Mouse (Mus musculus) heart, embryonic 16.5 days (tissue): Measurements from ENCODE around the gene Pate1. TPM values are rescaled to one million over a fixed set of nuclear protein-coding genes. Genes with fewer than 3 reads are reported as not detected.

Experiments
- ATAC-seq: fragments of 200-750 bp; cut with Nextera tagmentation; replicated peaks from 2 replicates; pipeline ENCODE4 v1.8.0; 2017; ENCODE audit warnings: moderate number of reproducible peaks; ENCODE audit not compliant: insufficient read depth, low FRiP score; ENCODE audit errors: extremely low read depth
- H3K27ac ChIP-seq: fragments of 300-500 bp; sonication (generic); 2 replicates; pipeline ENCODE4 v1.5.1; 2014; ENCODE audit warnings: mild to moderate bottlenecking, low read length, control low read depth, moderate library complexity
- H3K27me3 ChIP-seq: fragments of 300-500 bp; sonication (generic); 2 replicates; pipeline ENCODE4 v1.6.1; 2014; ENCODE audit warnings: low read length, mixed read lengths; ENCODE audit not compliant: control insufficient read depth, insufficient read depth
- H3K36me3 ChIP-seq: fragments of 300-500 bp; sonication (generic); 2 replicates; pipeline ENCODE4 v1.6.1; 2014; ENCODE audit not compliant: control insufficient read depth, insufficient read depth
- H3K4me1 ChIP-seq: fragments of 300-500 bp; sonication (generic); 2 replicates; pipeline ENCODE4 v1.6.1; 2014; ENCODE audit warnings: low read length, mixed read lengths; ENCODE audit not compliant: control insufficient read depth, insufficient read depth
- H3K4me2 ChIP-seq: fragments of 300-500 bp; sonication (generic); 2 replicates; pipeline ENCODE4 v1.6.1; 2014; ENCODE audit warnings: low read depth, mild to moderate bottlenecking, control low read depth, low read length
- H3K4me3 ChIP-seq: fragments of 300-500 bp; sonication (generic); 2 replicates; pipeline ENCODE4 v1.5.1; 2014; ENCODE audit warnings: mild to moderate bottlenecking, control low read depth, low read length
- H3K9ac ChIP-seq: fragments of 300-500 bp; sonication (generic); 2 replicates; pipeline ENCODE4 v1.6.1; 2014; ENCODE audit warnings: low read length, control low read depth
- H3K9me3 ChIP-seq: fragments of 300-500 bp; sonication (generic); replicated peaks from 2 replicates; pipeline ENCODE4 v1.6.1; 2016; ENCODE audit warnings: low read length; ENCODE audit not compliant: control insufficient read depth
- WGBS: fragments of 180-500 bp; shearing (Covaris S2); extraction: QIAGEN DNeasy Blood & Tissue Kit; methylation state at CpG from one replicate; pipeline ENCODE4 v1.1.7; 2014; 5-methylcytosine and 5-hydroxymethylcytosine counted together
- polyA plus RNA-seq: library from polyadenylated mRNA; unstranded; fragments of >200 nt; fragmentation: Nextera tagmentation; extraction: Ambion mirVana; gene quantifications from 2 replicates; pipeline ENCODE4 v1.2.1, GENCODE M21; 2015

Pate1 gene
- not detected in 2 replicates for polyA plus RNA-seq

DNA sequence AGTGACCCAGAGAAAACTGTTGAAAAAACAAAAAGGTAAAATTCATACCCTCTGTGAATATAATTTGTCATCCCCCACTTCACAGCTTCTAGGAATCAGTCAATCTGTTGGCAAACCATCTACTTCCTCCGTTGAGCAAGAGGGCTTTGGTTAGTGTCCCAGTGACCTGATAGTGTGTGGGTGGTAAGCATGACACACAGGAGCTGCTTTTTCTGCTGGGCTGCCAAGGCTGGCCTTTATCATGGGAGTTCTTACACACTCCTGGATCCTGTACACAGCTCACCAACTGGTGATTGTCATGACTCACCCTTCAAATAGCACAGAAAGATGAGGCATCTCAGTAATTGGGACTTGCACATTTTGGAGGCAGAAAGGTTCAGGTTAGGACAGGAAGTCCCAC is at the start of gene Pate1:
TSS of gene Pate1 (minus strand) at position 378 of the 400 bp plus-strand sequence.
- Histone ChIP-seq H3K36me3 (no peaks in the 10 kb centered on the region), H3K4me2 (no peak within 1 kb of the TSS), H3K27me3 (no peaks in the 10 kb centered on the region), H3K9ac (no peak within 1 kb of the TSS), H3K9me3 (0 out of 2 replicates have a peak, but pooled peaks cover 2% of the 10 kb centered on the region), H3K27ac (no peak within 1 kb of the TSS), H3K4me3 (no peak within 1 kb of the TSS), H3K4me1 (no peaks in the 10 kb centered on the region)
- ATAC-seq: no peak
- 42% methylated on average over 1 of the region's 1 CpGs for WGBS

DNA sequence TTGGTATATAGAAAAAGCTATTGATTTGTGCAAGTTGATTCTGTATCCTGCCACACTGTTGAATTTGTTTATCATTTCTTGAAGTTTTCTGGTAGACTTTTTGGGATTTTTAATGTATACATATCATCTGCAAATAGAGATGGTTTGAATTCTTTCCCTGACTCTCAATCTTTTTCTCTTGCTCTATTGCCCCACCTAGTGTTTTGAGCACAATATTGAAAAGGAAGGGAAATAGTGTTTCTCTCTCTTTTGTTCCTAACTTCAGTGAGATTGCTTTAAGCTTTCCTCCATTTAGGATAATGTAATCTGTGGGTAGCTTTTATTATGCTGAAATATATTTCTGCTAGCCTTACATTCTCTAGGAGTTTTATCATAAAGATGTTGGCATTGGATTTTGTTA is 20.1 kb upstream of the Pate1 start:
- H3K4me2 ChIP-seq: no peak overlapping the region
- no peaks in the 10 kb centered on the region for H3K36me3 ChIP-seq
- no peak overlapping the region for H3K9ac ChIP-seq
- H3K4me1 ChIP-seq: no peaks in the 10 kb centered on the region
- ATAC-seq: no peak
- H3K27me3 ChIP-seq: no peaks in the 10 kb centered on the region
- H3K27ac ChIP-seq: no peak overlapping the region
- no peak overlapping the region for H3K4me3 ChIP-seq
- H3K9me3 ChIP-seq: no peaks in the 10 kb centered on the region

DNA sequence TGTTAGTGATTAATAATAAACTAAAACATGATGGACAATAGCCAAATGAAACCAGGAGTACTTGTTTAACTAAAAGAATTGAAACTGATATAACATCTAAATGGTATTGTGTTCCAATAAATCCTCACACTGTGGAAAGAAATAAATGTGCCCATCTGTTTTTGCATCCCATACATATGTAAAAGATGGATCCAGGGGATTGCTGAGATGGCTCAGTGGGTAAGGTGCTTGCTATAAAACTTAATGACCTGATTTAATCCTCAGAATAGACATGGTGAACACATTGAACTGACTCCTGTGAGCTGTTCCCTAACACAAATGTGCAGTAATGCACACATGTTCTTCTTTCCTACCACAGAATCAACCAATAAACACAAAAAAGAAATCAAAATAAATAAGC is 4.7 kb upstream of the Pate1 start:
- no peak for ATAC-seq
- Histone ChIP-seq H3K4me1 (no peaks in the 10 kb centered on the region), H3K27me3 (no peaks in the 10 kb centered on the region), H3K4me3 (no peak overlapping the region), H3K9me3 (no peaks in the 10 kb centered on the region), H3K36me3 (no peaks in the 10 kb centered on the region), H3K9ac (no peak overlapping the region), H3K27ac (no peak overlapping the region), H3K4me2 (no peak overlapping the region)

DNA sequence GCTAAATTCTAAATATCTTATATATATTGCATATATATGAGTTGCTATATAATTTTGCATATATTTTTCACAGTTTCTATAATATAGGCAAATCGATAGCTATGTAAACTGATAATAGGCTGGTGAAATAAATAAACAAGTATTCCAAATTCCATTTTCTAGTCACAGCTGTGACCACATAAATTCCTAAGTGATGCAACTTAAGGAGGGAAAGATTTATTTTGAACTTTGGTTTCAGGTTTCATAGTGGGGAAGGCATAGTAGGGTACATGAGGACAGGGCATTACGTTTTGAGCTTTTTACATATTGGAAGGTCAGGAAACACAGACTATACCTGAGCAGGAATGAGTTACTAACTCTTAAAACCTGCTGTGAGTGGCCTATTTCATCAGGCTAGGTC is 13.6 kb downstream of the Pate1 start:
- Histone ChIP-seq H3K9ac (no peak overlapping the region), H3K36me3 (no peaks in the 10 kb centered on the region), H3K27me3 (no peaks in the 10 kb centered on the region), H3K4me3 (no peak overlapping the region), H3K9me3 (no peaks in the 10 kb centered on the region), H3K27ac (no peak overlapping the region), H3K4me2 (no peak overlapping the region), H3K4me1 (no peaks in the 10 kb centered on the region)
- ATAC-seq: no peak
- 64% methylated on average over 2 of the region's 2 CpGs for WGBS

DNA sequence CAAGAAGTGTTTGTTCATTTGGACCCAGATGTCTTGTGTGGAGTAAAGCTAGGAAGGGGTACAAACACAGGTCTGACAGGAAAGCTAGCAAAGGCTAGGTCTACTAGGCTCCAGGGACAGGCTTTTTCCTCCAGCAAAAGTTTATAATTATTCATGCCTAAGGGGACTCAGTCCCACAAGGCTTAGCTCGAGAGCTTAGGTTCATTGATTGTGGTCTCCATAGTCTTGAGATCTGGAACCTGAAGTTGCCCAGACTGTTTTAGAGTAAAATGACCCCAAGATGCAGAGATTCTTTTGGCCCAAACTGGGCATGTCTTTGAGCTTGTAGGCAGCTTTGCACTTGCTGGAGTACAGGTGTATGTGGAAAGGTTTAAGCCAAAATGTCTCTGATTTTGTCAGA is 39.1 kb downstream of the Pate1 start, which contains the start of gene Pate3:
TSS of gene Pate3 (minus strand) at position 101 of the 400 bp plus-strand sequence.
- no peak for ATAC-seq
- Histone ChIP-seq H3K27ac (no peak within 1 kb of the TSS), H3K27me3 (no peaks in the 10 kb centered on the region), H3K4me1 (no peaks in the 10 kb centered on the region), H3K9me3 (no peaks in the 10 kb centered on the region), H3K4me2 (no peak within 1 kb of the TSS), H3K4me3 (no peak within 1 kb of the TSS), H3K36me3 (no peaks in the 10 kb centered on the region), H3K9ac (no peak within 1 kb of the TSS)
- WGBS: 41% methylated on average over 1 of the region's 1 CpGs

Other genes with a start within 250 kb of the Pate1 start
- not detected in 2 replicates for gene Gm1113, start 169.1 kb downstream of the Pate1 start, polyA plus RNA-seq
- gene Ddx25, start 128.9 kb downstream of the Pate1 start, polyA plus RNA-seq: 0.57 and 0.63 TPM in 2 replicates
- 13.6 and 14.3 TPM in 2 replicates for gene Pus3, start 128.8 kb downstream of the Pate1 start, polyA plus RNA-seq
- gene Pate2, start 117.1 kb downstream of the Pate1 start, polyA plus RNA-seq: 0.37 and 0.53 TPM in 2 replicates
- 14.4 and 14.5 TPM in 2 replicates for gene Hyls1, start 117.0 kb downstream of the Pate1 start, polyA plus RNA-seq
- gene Pate4, start 75.4 kb downstream of the Pate1 start, polyA plus RNA-seq: not detected in 2 replicates
- not detected in 2 replicates for gene Pate3, start 39.2 kb downstream of the Pate1 start, polyA plus RNA-seq
- not detected in 2 replicates for gene Gm17677, start 53.7 kb upstream of the Pate1 start, polyA plus RNA-seq
- gene Gm17727, start 90.7 kb upstream of the Pate1 start, polyA plus RNA-seq: not detected in 2 replicates
- not detected in 2 replicates for gene Gm27235, start 102.7 kb upstream of the Pate1 start, polyA plus RNA-seq
- gene D730048I06Rik, start 102.7 kb upstream of the Pate1 start, polyA plus RNA-seq: not detected in 2 replicates
- not detected in 2 replicates for gene 9230110F15Rik, start 156.8 kb upstream of the Pate1 start, polyA plus RNA-seq
- not detected in 2 replicates for gene 9230113P08Rik, start 221.0 kb upstream of the Pate1 start, polyA plus RNA-seq